Mouse (Mus musculus) bone marrow macrophage, adult 2 months (primary cell): ENCODE results near the gene Ylpm1.

ENCODE experiments used
- CTCF ChIP-seq: IDR thresholded peaks from 2 replicates; pipeline ENCODE4 v1.5.1; 2012; ENCODE audit warnings: low read depth, mild to moderate bottlenecking, low read length, moderate library complexity
- POLR2A ChIP-seq: IDR thresholded peaks from 2 replicates; pipeline ENCODE4 v1.6.1; 2012; ENCODE audit warnings: mild to moderate bottlenecking, low read depth, low read length, borderline replicate concordance

DNA sequence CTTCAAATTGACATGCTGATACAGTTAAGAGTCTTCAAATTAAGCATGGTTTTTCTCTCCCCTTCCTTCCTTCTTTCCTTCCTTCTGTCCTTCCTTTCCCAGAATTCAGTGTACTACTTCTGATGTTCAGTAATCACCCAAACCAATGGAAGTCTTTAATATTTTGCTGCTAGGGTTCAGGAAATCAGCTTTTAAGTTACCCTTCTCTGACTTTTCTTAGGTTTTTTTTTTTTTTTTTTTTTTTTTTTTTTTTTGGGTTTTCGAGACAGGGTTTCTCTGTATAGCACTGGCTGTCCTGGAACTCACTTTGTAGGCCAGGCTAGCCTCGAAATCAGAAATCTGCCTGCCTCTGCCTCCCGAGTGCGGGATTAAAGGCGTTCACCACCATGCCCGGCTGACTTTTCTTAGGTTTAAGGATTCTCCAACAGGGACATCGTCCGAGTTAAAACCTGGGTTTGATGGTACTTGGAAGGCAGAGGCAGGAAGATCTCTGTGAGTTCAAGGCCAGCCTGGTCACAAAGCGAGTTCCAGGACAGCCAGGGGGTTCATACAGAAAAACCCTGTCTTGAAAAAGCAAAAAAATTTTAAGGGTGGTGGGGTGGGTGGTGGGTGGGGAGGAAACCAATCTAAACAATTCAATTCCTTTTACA lies 884 bp upstream of the Ylpm1 start:
- TF ChIP-seq POLR2A (no peak), CTCF (no peak)
